Mouse (Mus musculus) left cerebral cortex, adult 2 months (tissue): ENCODE data around the gene Nkx2-9. TPM values are rescaled to one million over a fixed set of nuclear protein-coding genes. Genes with fewer than 3 reads are reported as not detected.

ENCODE experiments used
- DNase-seq, 2 experiments: peaks; one replicate each; pipeline ENCODE4 v3.0.0; 2021 to 2022; ENCODE audit warnings: low spot score in 2 of 2, mixed read lengths in 1 of 2; ENCODE audit errors: extremely low spot score in 1 of 2
- H3K27ac ChIP-seq: fragments of 200-600 bp; 2 replicates; pipeline ENCODE4 v1.8.1; 2022
- H3K4me3 ChIP-seq: fragments of 200-600 bp; 2 replicates; pipeline ENCODE4 v1.8.1; 2022
- CTCF ChIP-seq: fragments of 200-600 bp; IDR thresholded peaks from 2 replicates; pipeline ENCODE4 v1.8.1; 2022; ENCODE audit warnings: antibody characterized with exemption, mild to moderate bottlenecking, moderate library complexity
- intact Hi-C: fragments of 180-260 bp; cut with DNase I; formaldehyde crosslinking; loops from one replicate; pipeline ENCODE4 v1.15.1; 2025
- long read RNA-seq, 2 experiments: library from polyadenylated mRNA; stranded (forward); transcript quantifications; one replicate each; pipeline ENCODE4 v2.0.0; 2021; ENCODE audit warnings: borderline mapping rate in 2 of 2
- total RNA-seq, 2 experiments: library from RNA; stranded (reverse); gene quantifications; 2 replicates each; pipeline ENCODE4 v1.2.3; 2021

Nkx2-9 gene
- total RNA-seq, result not detected
- long read RNA-seq, experiment 1, result 0 reads
- long read RNA-seq, experiment 2, result 0 reads

DNA sequence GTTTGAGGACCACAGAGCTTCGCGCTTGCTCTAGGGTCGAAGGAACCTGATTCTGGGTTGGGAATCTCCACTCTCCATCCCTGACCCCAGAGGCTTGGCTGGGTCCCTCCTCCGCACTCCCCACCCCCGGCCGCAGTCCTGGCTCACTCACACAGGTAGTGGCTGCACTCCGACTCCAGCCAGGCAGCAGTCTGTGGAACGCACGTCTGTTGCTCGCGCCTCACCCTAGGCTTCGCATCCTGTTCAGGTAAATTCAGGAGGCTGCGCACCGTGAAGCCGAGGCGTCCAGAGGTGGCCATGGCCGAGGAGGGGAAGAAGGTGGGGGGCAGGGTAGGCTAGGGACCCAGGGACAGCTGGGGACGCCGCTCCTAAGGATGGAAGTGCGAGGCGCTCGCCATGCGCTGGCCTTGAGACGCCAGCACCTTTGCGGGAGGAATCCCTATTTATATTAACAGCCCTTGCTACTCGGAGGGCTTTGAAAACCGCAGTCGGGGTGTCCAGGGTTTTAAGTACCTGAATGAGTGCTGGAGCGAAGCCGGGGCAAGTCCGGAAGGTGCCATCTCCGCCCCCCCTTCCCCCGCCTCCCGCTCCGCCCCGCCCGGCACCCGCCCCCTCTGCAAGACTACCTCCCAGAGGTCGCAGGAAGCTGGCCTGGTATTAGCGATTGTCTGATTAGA is at the start of gene Nkx2-9:
TSS of gene Nkx2-9 (minus strand) at position 524 of the 677 bp plus-strand sequence.
- no peak for TF ChIP-seq CTCF
- no peak for DNase-seq
- H3K27ac ChIP-seq, result no peak within 1 kb of the TSS
- intact Hi-C loops, result loop anchor here (5.0 kb wide), 1 partner anchor 929 kb away; no protein-coding TSS in a partner anchor
- H3K4me3 ChIP-seq, result no peak within 1 kb of the TSS

DNA sequence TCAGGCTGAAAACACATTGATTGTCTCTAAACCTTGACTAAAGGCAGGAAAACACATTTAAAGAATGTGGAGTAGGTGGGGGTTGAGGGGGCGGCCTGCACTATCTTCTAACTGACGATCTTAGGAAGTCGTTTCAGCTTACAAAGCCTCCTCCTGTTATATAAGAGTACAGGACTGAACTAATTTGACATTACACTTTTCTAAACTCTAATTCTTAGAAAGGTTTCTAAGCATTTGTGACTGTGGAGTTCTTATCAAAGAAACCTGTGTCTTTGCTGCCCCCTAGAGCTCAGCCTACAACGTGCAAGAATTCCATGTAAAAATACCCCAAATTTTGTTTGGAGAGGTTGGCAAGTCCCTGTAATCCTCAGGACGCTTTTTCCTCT is 24.1 kb upstream of the Nkx2-9 start:
- intact Hi-C loops, result loop anchor here (2.0 to 5.0 kb wide), 2 partner anchors 48 to 580 kb away; no protein-coding TSS in a partner anchor
- Histone ChIP-seq H3K4me3 (peak overlapping the region; percentile 34), H3K27ac (no peak overlapping the region)
- DNase-seq, result peak; percentile 43 to 61
- peak; percentile 64 for TF ChIP-seq CTCF

DNA sequence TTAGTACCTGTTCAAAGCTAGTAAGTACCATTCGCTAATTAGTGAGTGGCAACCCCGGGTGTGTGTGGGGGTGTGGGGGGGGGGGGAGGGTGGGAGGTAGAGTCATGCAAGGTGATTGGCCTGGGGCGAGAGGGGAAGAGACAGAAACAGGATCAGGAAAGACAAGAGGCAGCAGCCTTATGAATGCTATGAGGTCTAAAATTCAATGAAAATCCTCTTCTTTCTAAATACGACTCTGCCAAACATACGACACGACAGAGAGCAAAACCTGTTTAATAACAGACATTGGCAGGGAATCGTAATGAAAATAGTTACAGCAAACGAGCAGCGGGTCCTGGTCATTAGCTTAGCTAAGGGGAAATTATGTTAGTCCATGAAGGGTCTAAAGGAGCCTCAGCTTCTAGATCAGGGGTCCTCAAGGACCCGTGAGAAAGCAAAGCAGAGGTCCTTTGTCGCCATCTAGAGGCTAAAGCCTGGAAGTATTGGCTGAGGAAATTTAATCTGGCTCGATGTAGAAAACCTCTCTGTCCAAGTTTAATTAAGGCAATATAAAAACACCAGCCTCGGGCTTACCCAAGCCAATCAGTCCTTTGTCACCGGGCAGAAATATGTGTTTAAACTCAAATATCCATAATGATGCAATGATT is 23.6 kb upstream of the Nkx2-9 start:
- Histone ChIP-seq H3K27ac (no peak overlapping the region), H3K4me3 (peak overlapping the region; percentile 34)
- DNase-seq, result peak; percentile 25 to 32
- peak; percentile 68 for TF ChIP-seq CTCF
- intact Hi-C loops, result loop anchor here (2.0 to 5.0 kb wide), 2 partner anchors 48 to 579 kb away; no protein-coding TSS in a partner anchor

DNA sequence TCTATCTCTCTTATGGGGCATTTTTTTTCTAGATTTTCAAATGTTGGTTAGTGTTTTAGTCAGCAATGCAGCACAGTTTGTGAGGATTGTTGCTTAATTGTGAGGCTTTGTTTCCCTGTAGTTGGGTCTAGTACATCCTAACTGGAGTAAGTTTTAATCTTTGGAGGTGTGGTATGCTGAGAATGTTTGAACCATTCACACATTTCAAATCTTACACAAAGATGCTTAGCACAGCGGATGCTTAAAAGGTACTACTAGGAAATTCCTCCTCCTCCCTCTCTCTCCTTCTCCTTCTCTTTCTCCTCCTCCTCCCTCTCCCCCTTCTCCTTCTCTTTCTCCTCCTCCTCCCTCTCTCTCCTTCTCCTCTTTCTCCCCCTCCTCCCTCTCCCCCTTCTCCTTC is 3.0 kb upstream of the Nkx2-9 start:
- no peak for TF ChIP-seq CTCF
- no peak overlapping the region for H3K4me3 ChIP-seq
- H3K27ac ChIP-seq, result no peak overlapping the region
- no peak for DNase-seq
- intact Hi-C loops, result no loop called here

DNA sequence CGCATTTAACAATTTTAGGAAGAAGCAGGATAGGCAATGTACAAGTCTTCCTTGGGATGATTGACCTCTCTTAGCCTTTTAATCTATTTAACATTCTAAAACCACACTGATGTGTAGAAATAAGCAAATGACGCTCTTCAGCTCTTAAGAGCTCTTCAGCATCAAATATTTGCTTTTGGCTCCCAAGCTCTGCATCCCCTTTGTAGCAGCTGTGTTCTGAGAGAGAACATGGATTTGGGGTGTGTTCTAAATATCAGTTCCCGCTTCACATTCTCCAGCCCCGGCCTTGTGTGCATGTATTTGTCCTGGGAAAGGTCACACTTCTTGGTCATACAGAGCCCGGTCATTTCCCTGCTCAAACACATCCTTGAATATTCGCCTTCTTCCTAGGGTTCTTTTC is 2.3 kb upstream of the Nkx2-9 start:
- intact Hi-C loops, result no loop called here

DNA sequence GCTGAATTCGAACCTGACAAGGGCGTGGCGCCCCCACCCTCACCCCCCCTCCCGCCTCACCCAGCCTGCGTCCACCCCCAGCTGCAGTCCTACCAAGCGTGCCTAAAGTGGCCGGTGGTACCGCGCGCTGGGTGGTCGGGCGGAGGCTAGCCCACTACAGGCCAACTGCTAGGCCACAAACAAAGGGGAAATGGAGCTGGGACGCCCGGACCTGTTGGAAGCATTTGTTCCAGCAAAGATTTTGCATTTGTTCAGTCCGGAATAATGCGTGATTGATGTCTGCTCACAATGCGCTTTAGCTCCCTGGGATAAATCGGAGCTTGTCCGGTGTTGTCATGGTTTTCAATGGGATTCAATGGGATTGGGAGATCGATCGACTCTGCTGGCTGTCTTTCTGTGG is 1.4 kb upstream of the Nkx2-9 start:
- intact Hi-C loops, result loop anchor here (5.0 kb wide), 1 partner anchor 928 kb away; no protein-coding TSS in a partner anchor
- no peak overlapping the region for H3K27ac ChIP-seq
- DNase-seq, result no peak
- TF ChIP-seq CTCF, result no peak
- H3K4me3 ChIP-seq, result no peak overlapping the region

More for the DNA sequence above, 2.3 kb upstream of the Nkx2-9 start:
- DNase-seq, result no peak
- no peak for TF ChIP-seq CTCF
- H3K4me3 ChIP-seq, result no peak overlapping the region
- no peak overlapping the region for H3K27ac ChIP-seq

DNA sequence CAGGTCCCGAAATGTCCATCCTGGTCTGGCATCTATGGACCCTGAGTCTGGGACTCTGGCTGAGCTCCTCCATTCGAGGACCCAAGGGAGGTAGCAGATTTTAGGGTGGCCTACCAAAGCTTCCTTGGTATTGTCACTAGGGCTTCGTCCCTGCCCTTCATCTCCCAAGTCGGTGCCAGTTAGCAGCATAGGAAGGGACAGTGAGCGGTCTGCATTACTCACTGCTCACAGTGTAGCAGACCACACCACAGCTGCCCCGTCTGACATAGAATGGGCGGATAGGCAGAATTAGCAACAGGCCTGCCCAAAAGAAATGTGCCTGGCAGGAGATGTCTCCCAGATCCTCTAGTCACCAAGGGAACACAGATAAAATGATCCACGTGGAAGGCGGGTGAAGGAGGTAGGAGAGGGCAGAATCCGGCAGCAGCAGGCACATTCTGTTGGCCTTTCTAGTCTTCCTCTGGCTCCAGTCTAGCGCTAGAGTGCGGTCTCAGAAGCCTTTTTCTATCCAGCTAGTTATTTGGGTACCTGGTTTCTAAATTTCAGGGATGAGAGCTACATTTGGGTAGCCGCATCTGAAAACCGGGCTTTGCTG is 929 bp upstream of the Nkx2-9 start:
- Histone ChIP-seq H3K27ac (no peak overlapping the region), H3K4me3 (no peak overlapping the region)
- intact Hi-C loops, result loop anchor here (5.0 kb wide), 1 partner anchor 928 kb away; no protein-coding TSS in a partner anchor
- TF ChIP-seq CTCF, result no peak
- DNase-seq, result no peak

DNA sequence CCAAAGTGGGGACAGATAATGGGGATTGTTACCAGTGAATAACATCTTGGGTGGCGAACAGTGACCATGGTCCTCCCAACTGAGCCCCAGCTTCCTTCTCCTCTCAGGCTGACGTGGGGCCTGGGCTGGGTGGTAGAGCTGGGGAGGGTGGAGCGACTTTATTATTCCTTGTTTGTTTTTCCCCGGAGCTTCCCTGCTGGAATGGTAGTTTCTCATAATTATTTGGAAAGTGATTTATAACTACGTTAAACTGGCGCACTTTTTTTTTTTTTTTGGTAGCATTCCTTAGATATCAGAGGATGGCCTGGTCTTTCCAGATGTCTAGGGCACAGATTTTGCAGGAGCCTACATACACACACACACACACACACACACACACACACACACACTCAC is 350 bp upstream of the Nkx2-9 start:
- TF ChIP-seq CTCF, result no peak
- intact Hi-C loops, result loop anchor here (5.0 kb wide), 1 partner anchor 929 kb away; no protein-coding TSS in a partner anchor
- Histone ChIP-seq H3K4me3 (no peak overlapping the region), H3K27ac (no peak overlapping the region)
- DNase-seq, result no peak

DNA sequence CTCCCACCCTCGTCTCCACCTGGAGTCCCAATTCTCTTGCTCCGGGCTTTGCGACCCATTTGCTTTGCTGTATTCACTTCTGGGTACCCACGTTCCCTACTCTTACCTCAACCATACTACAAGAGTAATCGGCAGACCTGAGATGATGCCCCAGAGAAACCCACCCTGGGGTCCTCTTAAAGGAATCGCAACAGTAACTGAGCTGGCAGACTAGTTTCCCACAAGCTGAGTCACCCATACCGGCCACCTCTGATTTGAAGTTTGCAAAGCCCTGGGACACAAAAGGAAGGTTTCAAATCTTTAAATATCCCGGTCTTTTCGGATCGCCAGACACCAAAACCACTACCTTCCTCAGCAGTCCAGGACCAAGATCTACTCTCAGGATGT is 742 bp downstream of the Nkx2-9 start:
- TF ChIP-seq CTCF, result no peak
- no peak overlapping the region for H3K4me3 ChIP-seq
- H3K27ac ChIP-seq, result no peak overlapping the region
- intact Hi-C loops, result loop anchor here (5.0 kb wide), 1 partner anchor 930 kb away; no protein-coding TSS in a partner anchor
- no peak for DNase-seq

DNA sequence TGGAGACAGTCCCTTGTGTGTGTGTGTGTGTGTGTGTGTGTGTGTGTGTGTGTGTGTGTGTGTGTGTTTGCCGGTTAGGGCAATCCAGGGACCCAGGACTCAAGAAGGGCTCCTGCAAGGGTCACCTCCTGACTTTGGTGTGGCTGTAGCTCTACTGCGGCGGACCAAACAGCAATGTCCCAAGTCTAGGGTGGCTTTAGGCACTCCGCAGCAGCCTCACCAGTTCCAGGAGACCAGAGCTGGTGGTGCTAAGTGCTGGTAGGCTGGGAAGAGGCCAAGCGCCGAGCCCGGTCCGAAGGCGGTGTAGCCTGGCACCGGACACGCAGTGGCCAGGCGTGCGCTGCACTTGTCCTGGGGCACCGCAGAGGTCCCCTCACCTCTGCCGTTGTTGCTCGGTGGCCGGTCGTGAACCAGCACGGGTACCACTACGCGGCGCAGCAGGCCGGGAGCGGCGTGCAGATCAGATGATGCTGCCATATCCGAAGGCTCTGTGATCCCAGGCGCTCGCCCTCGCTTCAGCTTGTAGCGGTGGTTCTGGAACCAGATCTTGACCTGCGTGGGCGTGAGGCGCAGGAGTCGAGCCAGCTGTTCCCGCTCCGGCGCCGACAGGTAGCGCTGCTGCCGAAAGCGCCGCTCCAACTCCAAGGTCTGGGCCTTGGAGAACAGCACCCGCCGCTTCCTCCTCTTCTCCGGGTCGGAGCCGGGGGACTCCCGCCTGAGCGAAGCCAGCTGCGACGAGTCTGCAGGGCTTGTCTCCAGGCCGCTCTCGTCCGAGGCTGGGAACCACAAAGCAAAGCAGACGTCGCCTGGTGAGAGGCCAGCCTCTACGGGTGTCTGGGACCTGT is 1.4 kb downstream of the Nkx2-9 start:
- intact Hi-C loops, result loop anchor here (5.0 kb wide), 1 partner anchor 931 kb away; no protein-coding TSS in a partner anchor
- TF ChIP-seq CTCF, result no peak
- H3K4me3 ChIP-seq, result peak overlapping the region; percentile 29
- DNase-seq, result no peak
- no peak overlapping the region for H3K27ac ChIP-seq

DNA sequence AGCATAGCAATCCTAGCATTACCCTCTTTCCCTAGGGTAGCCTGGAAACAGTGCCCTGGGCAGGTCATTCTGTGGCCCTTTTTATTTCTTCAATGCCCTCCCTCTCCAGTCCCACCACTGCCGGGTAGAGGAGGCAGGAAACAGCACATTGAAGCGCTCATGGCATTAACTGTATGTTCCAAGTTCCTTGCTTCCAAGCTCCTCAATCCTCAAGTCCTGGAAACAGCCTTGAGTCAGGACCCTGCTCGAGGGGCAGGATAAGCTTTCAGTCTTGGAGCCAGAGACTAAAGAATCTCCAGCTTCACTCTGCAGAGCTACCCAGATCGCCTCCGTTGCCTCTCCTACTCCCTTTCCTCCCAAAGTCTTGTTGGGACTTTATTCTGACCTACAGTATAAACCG is 2.2 kb downstream of the Nkx2-9 start:
- intact Hi-C loops, result loop anchor here (5.0 kb wide), 1 partner anchor 931 kb away; no protein-coding TSS in a partner anchor
- no peak overlapping the region for H3K27ac ChIP-seq
- no peak overlapping the region for H3K4me3 ChIP-seq
- DNase-seq, result no peak
- TF ChIP-seq CTCF, result no peak
